Mouse (Mus musculus) cerebellum, postnatal 14 days (tissue): ENCODE results near the gene Sgcb.
A peak's percentile ranks its signal among the peaks of the same experiment; 100 is the strongest.
"Not testable (repeated sequence)": the region's sequence is repeated elsewhere in the genome, so short reads cannot be mapped to it uniquely, and the experiment has no call there.

Experiments used
- DNase-seq, 2 experiments: peaks; one replicate each; pipeline ENCODE4 v3.0.0; 2021; ENCODE audit warnings: mixed read lengths in 2 of 2

The Sgcb gene

GRCm38 (mm10) chr5:73632291-73632690, 15.3 kb downstream of the Sgcb start, which contains the start of gene Lrrc66:
Lrrc66 (minus strand) TSS chr5:73632526.
- DNase-seq, result no peak

GRCm38 (mm10) chr5:73631001-73631558, 16.5 kb downstream of the Sgcb start:
- DNase-seq, result no peak

- no peak for DNase-seq
Observed at GRCm38 (mm10) chr5:73630141-73630540, 17.4 kb downstream of the Sgcb start.

GRCm38 (mm10) chr5:73627991-73628390, 19.6 kb downstream of the Sgcb start:
- no peak for DNase-seq

- DNase-seq, result no peak
Observed at GRCm38 (mm10) chr5:73627559-73627958, 20.0 kb downstream of the Sgcb start.

- DNase-seq, result no peak
Observed at GRCm38 (mm10) chr5:73626842-73627241, 20.7 kb downstream of the Sgcb start.

- DNase-seq, result no peak
Observed at GRCm38 (mm10) chr5:73625505-73625904, 22.1 kb downstream of the Sgcb start.

GRCm38 (mm10) chr5:73618969-73619368, 28.6 kb downstream of the Sgcb start:
- no peak for DNase-seq

GRCm38 (mm10) chr5:73615211-73615610, 32.4 kb downstream of the Sgcb start:
- DNase-seq, result no peak

- DNase-seq, result peak; percentile 74 to 75
Observed at GRCm38 (mm10) chr5:73613296-73613695, 34.3 kb downstream of the Sgcb start.

- DNase-seq, result no peak
Observed at GRCm38 (mm10) chr5:73611071-73611470, 36.5 kb downstream of the Sgcb start.

- DNase-seq, result no peak
Observed at GRCm38 (mm10) chr5:73604964-73605363, 42.6 kb downstream of the Sgcb start.

GRCm38 (mm10) chr5:73604542-73604941, 43.0 kb downstream of the Sgcb start:
- no peak for DNase-seq

GRCm38 (mm10) chr5:73602865-73603264, 44.7 kb downstream of the Sgcb start:
- no peak for DNase-seq

GRCm38 (mm10) chr5:73601361-73601763, 46.2 kb downstream of the Sgcb start:
- DNase-seq, result peak; percentile 33 to 48

GRCm38 (mm10) chr5:73599991-73600390, 47.6 kb downstream of the Sgcb start:
- no peak for DNase-seq

GRCm38 (mm10) chr5:73598943-73599695, 48.5 kb downstream of the Sgcb start:
- DNase-seq, result peak; percentile 23 to 26

GRCm38 (mm10) chr5:73587119-73587518, 60.5 kb downstream of the Sgcb start:
- DNase-seq, result no peak

- DNase-seq, result no peak
Observed at GRCm38 (mm10) chr5:73586597-73586996, 61.0 kb downstream of the Sgcb start.

- DNase-seq, result peak; percentile 55 to 78
Observed at GRCm38 (mm10) chr5:73585212-73586115, 62.1 kb downstream of the Sgcb start.

GRCm38 (mm10) chr5:73584011-73584410, 63.6 kb downstream of the Sgcb start:
- not testable (repeated sequence) for DNase-seq
